Mouse (Mus musculus): ENCODE results near the gene Dagla. TPM values are rescaled to one million over a fixed set of nuclear protein-coding genes. Genes with fewer than 3 reads are reported as not detected.

The Dagla gene
- polyA plus RNA-seq, 1 experiment = 5.6 TPM

DNA sequence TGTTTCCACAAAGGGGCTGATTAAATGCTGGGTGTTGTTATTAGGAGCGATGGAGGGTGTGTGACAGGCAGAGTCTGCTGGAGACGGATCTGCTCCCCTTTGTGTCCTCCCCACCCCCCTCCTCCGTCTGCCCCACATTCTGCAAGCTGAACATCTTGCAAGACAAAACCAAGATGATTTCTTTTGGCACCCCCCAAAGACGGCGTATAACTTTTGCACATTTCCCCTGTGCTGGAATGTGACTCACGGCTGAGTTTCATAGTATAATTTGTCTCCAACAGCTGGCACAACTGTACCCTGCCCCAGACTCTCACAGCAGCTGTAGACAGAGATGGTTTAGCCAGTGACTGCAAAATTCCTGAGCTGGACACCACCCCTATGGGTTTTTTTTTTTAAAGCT lies 3.3 kb upstream of the Dagla start:
- no peaks in the 10 kb centered on the region for H3K36me3 ChIP-seq (ENCODE audit: control insufficient read depth, insufficient read depth, low read length)
- H3K27me3 ChIP-seq (ENCODE audit: control insufficient read depth, insufficient read depth, low read length) = no peaks in the 10 kb centered on the region
- TF ChIP-seq CTCF (IDR thresholded peaks at IDR 0.05; ENCODE audit: extremely low read depth, insufficient read length, insufficient replicate concordance, low read depth, low read length) (no peak), POLR2A (IDR thresholded peaks at IDR 0.05; ENCODE audit: low read depth, low read length) (no peak)
- peaks cover 7% of the 10 kb centered on the region for H3K4me1 ChIP-seq (ENCODE audit: control insufficient read depth, insufficient read depth, insufficient read length, low read length)
- 77% methylated on average over 6 of the region's 6 CpGs for WGBS
- H3K27ac ChIP-seq (ENCODE audit: insufficient read depth, low read depth, low read length) = no peak overlapping the region
- H3K4me3 ChIP-seq (ENCODE audit: low read depth, low read length) = no peak overlapping the region

DNA sequence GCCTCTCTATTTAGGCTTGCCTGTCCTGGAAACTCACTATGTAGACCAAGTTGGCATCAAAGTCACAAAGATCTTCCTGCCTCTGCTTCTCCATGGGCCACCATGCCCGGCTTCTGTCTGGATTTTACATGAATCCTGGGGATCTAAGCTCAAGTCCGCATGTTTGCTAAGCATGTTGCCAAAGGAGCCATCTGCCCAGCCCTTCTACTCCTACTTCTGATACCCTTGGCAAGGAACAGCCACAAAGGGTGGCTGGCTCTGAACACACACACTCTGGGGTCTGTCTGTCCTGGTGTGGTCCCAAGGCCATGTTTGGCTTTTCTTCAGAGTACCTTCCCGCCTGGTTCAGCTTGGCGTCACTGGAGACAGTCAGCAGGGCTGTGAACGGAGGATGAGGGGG lies 2.7 kb upstream of the Dagla start:
- TF ChIP-seq CTCF (IDR thresholded peaks at IDR 0.05; ENCODE audit: extremely low read depth, insufficient read length, insufficient replicate concordance, low read depth, low read length) = no peak
- TF ChIP-seq POLR2A (IDR thresholded peaks at IDR 0.05; ENCODE audit: low read depth, low read length) = no peak
- Histone ChIP-seq H3K36me3 (ENCODE audit: control insufficient read depth, insufficient read depth, low read length) (no peaks in the 10 kb centered on the region), H3K27ac (ENCODE audit: insufficient read depth, low read depth, low read length) (no peak overlapping the region), H3K4me1 (ENCODE audit: control insufficient read depth, insufficient read depth, insufficient read length, low read length) (peaks cover 7% of the 10 kb centered on the region), H3K4me3 (ENCODE audit: low read depth, low read length) (no peak overlapping the region), H3K27me3 (ENCODE audit: control insufficient read depth, insufficient read depth, low read length) (no peaks in the 10 kb centered on the region)
- WGBS = 90% methylated on average over 5 of the region's 5 CpGs

DNA sequence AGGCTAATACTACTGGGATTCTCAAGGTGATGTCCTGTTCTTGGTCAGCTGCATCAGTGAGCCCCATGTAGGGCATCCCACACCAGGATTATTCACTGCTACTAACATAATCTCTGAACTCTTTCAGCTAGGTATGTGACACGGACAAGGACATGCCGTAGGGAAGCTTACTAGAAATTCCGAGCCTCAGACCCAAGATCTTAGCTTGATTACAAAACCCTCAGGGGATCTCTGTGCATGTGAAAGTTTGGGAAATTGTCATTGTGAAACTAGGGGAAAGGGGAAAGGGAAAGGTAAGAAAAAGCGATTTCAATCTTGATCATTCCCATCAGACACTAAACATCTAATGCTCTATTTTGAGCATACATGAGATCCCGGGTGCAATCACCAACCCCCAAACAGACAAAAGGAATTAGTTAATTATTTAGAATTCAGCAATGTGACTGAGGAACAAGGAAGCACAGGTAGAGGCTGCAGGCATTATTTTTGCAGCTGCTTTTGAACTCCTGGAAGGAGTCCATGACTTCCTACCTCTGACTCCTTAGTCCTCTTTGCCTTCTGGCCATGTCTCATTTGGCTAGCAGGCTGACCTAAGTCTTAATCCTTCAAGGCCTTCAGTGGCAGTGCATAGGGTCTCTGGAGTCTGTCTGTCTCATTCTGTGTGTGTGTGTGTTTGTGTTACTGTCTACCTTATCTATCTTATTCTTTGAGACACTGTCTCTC lies 2.0 kb upstream of the Dagla start:
- H3K27me3 ChIP-seq (ENCODE audit: control insufficient read depth, insufficient read depth, low read length) = no peaks in the 10 kb centered on the region
- peaks cover 7% of the 10 kb centered on the region for H3K4me1 ChIP-seq (ENCODE audit: control insufficient read depth, insufficient read depth, insufficient read length, low read length)
- H3K4me3 ChIP-seq (ENCODE audit: low read depth, low read length) = no peak overlapping the region
- TF ChIP-seq CTCF (IDR thresholded peaks at IDR 0.05; ENCODE audit: extremely low read depth, insufficient read length, insufficient replicate concordance, low read depth, low read length) (no peak), POLR2A (IDR thresholded peaks at IDR 0.05; ENCODE audit: low read depth, low read length) (no peak)
- H3K36me3 ChIP-seq (ENCODE audit: control insufficient read depth, insufficient read depth, low read length) = no peaks in the 10 kb centered on the region
- WGBS = 76% methylated on average over 5 of the region's 5 CpGs
- H3K27ac ChIP-seq (ENCODE audit: insufficient read depth, low read depth, low read length) = no peak overlapping the region

DNA sequence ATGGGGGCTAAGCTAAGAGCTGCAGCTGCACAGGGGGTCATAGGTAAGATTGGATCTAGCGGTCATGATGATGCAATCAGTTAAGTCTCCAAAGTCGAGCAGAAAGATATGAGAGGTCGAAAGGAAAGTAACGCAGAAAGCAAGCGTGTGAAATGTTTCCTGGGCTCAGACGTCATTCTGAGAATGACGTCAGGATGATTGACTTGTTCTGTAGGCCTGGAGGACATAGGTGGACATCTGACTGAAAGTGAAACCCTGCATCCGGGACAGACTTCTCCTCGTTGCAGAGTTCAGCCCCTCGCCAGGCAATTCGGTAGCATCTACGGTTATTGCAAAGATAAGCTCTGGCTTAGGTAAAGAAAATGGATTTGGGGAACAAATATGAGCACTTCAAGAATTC lies 963 bp upstream of the Dagla start:
- no peaks in the 10 kb centered on the region for H3K36me3 ChIP-seq (ENCODE audit: control insufficient read depth, insufficient read depth, low read length)
- 17% methylated on average over 12 of the region's 12 CpGs for WGBS
- H3K27ac ChIP-seq (ENCODE audit: insufficient read depth, low read depth, low read length) = no peak overlapping the region
- H3K4me3 ChIP-seq (ENCODE audit: low read depth, low read length) = peak overlapping the region; percentile 11
- peaks cover 7% of the 10 kb centered on the region for H3K4me1 ChIP-seq (ENCODE audit: control insufficient read depth, insufficient read depth, insufficient read length, low read length)
- TF ChIP-seq CTCF (IDR thresholded peaks at IDR 0.05; ENCODE audit: extremely low read depth, insufficient read length, insufficient replicate concordance, low read depth, low read length) (no peak), POLR2A (IDR thresholded peaks at IDR 0.05; ENCODE audit: low read depth, low read length) (no peak)
- H3K27me3 ChIP-seq (ENCODE audit: control insufficient read depth, insufficient read depth, low read length) = no peaks in the 10 kb centered on the region

DNA sequence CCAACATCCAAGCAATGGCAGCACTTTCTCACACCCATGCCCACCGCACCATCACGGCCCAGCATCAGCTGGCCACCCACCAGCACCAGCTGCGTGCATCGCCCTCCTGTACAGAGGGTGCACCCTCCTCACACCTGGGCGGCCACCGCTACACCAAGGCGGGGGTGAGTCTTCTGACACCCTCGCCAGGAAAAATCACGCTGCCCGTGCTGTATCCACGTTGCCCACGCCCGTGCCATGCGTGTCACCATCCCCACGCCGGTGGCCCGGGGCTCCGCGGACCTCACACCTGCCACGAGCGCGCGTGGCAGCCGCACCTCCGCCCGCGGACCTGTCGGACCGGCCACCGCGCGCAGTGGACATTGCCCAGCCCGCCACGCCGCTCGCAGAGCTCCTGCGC lies 282 bp downstream of the Dagla start:
- WGBS = 5% methylated on average over 37 of the region's 37 CpGs
- Histone ChIP-seq H3K4me3 (ENCODE audit: low read depth, low read length) (peak overlapping the region; percentile 73), H3K27me3 (ENCODE audit: control insufficient read depth, insufficient read depth, low read length) (no peaks in the 10 kb centered on the region), H3K4me1 (ENCODE audit: control insufficient read depth, insufficient read depth, insufficient read length, low read length) (peaks cover 9% of the 10 kb centered on the region), H3K36me3 (ENCODE audit: control insufficient read depth, insufficient read depth, low read length) (no peaks in the 10 kb centered on the region), H3K27ac (ENCODE audit: insufficient read depth, low read depth, low read length) (no peak overlapping the region)
- TF ChIP-seq POLR2A (IDR thresholded peaks at IDR 0.05; ENCODE audit: low read depth, low read length) = no peak
- TF ChIP-seq CTCF (IDR thresholded peaks at IDR 0.05; ENCODE audit: extremely low read depth, insufficient read length, insufficient replicate concordance, low read depth, low read length) = no peak

DNA sequence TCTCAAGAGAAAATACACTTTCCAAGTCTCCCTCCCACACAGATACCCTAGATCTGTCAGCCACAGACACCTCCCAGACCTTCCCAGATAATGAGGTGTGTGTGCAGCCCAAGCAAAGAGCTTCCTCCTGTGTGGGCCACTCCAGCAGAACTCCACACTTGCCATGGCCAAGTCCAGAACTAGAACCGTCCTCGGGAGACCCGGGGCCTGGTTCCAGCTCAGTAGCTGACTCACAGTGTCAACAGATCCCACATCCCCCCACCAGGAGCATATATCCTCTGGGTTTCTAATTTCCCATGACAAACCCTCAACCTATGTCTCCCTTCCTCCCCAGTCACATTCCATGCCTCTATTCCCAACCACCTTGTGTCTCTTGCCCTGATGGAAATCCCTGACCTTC lies 1.8 kb downstream of the Dagla start:
- TF ChIP-seq POLR2A (IDR thresholded peaks at IDR 0.05; ENCODE audit: low read depth, low read length) = no peak
- no peak for TF ChIP-seq CTCF (IDR thresholded peaks at IDR 0.05; ENCODE audit: extremely low read depth, insufficient read length, insufficient replicate concordance, low read depth, low read length)
- no peaks in the 10 kb centered on the region for H3K27me3 ChIP-seq (ENCODE audit: control insufficient read depth, insufficient read depth, low read length)
- H3K4me1 ChIP-seq (ENCODE audit: control insufficient read depth, insufficient read depth, insufficient read length, low read length) = peaks cover 9% of the 10 kb centered on the region
- no peaks in the 10 kb centered on the region for H3K36me3 ChIP-seq (ENCODE audit: control insufficient read depth, insufficient read depth, low read length)
- H3K27ac ChIP-seq (ENCODE audit: insufficient read depth, low read depth, low read length) = no peak overlapping the region
- H3K4me3 ChIP-seq (ENCODE audit: low read depth, low read length) = no peak overlapping the region
- WGBS = 81% methylated on average over 3 of the region's 3 CpGs

DNA sequence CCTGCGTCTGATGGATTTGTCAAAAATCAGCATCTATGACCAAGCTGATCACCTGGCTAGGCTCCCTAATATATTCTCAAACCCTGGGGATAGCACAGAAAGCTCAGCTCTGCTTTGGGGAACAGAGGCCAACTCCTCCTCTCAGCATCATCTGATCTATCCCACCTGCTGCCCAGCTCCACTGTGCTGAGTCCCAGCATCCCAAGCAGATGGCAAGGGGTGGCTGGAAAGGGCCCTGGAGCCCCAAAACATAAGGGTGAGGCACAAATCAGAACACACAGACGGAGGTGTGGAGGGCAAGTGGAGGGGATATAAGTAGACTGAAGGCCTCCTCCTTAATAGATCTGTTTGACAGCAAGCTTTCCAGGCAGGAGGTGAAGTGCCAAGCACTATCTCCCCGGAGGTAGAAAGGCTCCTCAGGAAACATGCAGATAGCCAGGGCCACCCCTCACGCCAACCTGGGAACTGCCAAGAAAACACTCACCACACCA lies 2.8 kb downstream of the Dagla start:
- H3K36me3 ChIP-seq (ENCODE audit: control insufficient read depth, insufficient read depth, low read length) = no peaks in the 10 kb centered on the region
- H3K27ac ChIP-seq (ENCODE audit: insufficient read depth, low read depth, low read length) = no peak overlapping the region
- H3K4me3 ChIP-seq (ENCODE audit: low read depth, low read length) = no peak overlapping the region
- TF ChIP-seq POLR2A (IDR thresholded peaks at IDR 0.05; ENCODE audit: low read depth, low read length) (no peak), CTCF (IDR thresholded peaks at IDR 0.05; ENCODE audit: extremely low read depth, insufficient read length, insufficient replicate concordance, low read depth, low read length) (no peak)
- peaks cover 17% of the 10 kb centered on the region for H3K4me1 ChIP-seq (ENCODE audit: control insufficient read depth, insufficient read depth, insufficient read length, low read length)
- H3K27me3 ChIP-seq (ENCODE audit: control insufficient read depth, insufficient read depth, low read length) = no peaks in the 10 kb centered on the region
- WGBS = 83% methylated on average over 4 of the region's 4 CpGs

Data from small intestine, adult 2 months (tissue).